Mouse (Mus musculus) ovary, postnatal 14 days (tissue): ENCODE data around the gene Rabgef1.
A peak's percentile ranks its signal among the peaks of the same experiment; 100 is the strongest.
"Not testable (repeated sequence)": the region's sequence is repeated elsewhere in the genome, so short reads cannot be mapped to it uniquely, and the experiment has no call there.

Experiments used
- DNase-seq: peaks from one replicate; pipeline ENCODE4 v3.0.0; 2022; ENCODE audit warnings: low spot score

Rabgef1 gene

GRCm38 (mm10) chr5:130216781-130217180, 45.2 kb downstream of the Rabgef1 start, which contains the start of gene Tmem248:
TSS of gene Tmem248 (plus strand) at chr5:130217081.
- no peak for DNase-seq

- DNase-seq: no peak
These were observed 45.8 kb downstream of the Rabgef1 start for GRCm38 (mm10) chr5:130217406-130217805.

- no peak for DNase-seq
These were observed 46.7 kb downstream of the Rabgef1 start for GRCm38 (mm10) chr5:130218336-130218735.

GRCm38 (mm10) chr5:130221316-130221715, 49.7 kb downstream of the Rabgef1 start:
- no peak for DNase-seq

- DNase-seq: peak; percentile 8
These were observed 50.2 kb downstream of the Rabgef1 start for GRCm38 (mm10) chr5:130221760-130222145.

GRCm38 (mm10) chr5:130222146-130223004, 50.8 kb downstream of the Rabgef1 start:
- DNase-seq: peak; percentile 97

GRCm38 (mm10) chr5:130226790-130227189, 55.2 kb downstream of the Rabgef1 start:
- DNase-seq: no peak

- DNase-seq: no peak
These were observed 56.5 kb downstream of the Rabgef1 start for GRCm38 (mm10) chr5:130228120-130228519.

- DNase-seq: no peak
These were observed 64.7 kb downstream of the Rabgef1 start for GRCm38 (mm10) chr5:130236302-130236701.

GRCm38 (mm10) chr5:130239236-130239635, 67.6 kb downstream of the Rabgef1 start:
- DNase-seq: no peak

GRCm38 (mm10) chr5:130239856-130240255, 68.3 kb downstream of the Rabgef1 start:
- DNase-seq: no peak

- DNase-seq: no peak
These were observed 69.8 kb downstream of the Rabgef1 start for GRCm38 (mm10) chr5:130241426-130241825.

- no peak for DNase-seq
These were observed 76.2 kb downstream of the Rabgef1 start for GRCm38 (mm10) chr5:130247823-130248222.

GRCm38 (mm10) chr5:130254164-130255016, 82.8 kb downstream of the Rabgef1 start:
- no peak for DNase-seq

- peak; percentile 94 for DNase-seq
These were observed 83.6 kb downstream of the Rabgef1 start, which contains the start of the genes Sbds and Tyw1 for GRCm38 (mm10) chr5:130255017-130255720. TSS of gene Sbds (minus strand) at chr5:130255530. TSS of gene Tyw1 (plus strand) at chr5:130255619.

- DNase-seq: not testable (repeated sequence)
These were observed 84.4 kb downstream of the Rabgef1 start for GRCm38 (mm10) chr5:130255799-130256525.

- DNase-seq: peak; percentile 79
These were observed 85.2 kb downstream of the Rabgef1 start for GRCm38 (mm10) chr5:130256678-130257271.

- no peak for DNase-seq
These were observed 85.7 kb downstream of the Rabgef1 start for GRCm38 (mm10) chr5:130257303-130257702.

GRCm38 (mm10) chr5:130263454-130263853, 91.9 kb downstream of the Rabgef1 start:
- DNase-seq: no peak
